Mouse (Mus musculus) hindbrain, embryonic 14.5 days (tissue): ENCODE results near the gene Mtfr2. TPM values are rescaled to one million over a fixed set of nuclear protein-coding genes. Genes with fewer than 3 reads are reported as not detected.

Experiments used
- ATAC-seq: fragments of 200-750 bp; cut with Nextera tagmentation; 2 replicates; pipeline ENCODE4 v1.8.0; 2017; ENCODE audit warnings: moderate number of reproducible peaks, mild to moderate bottlenecking, moderate TSS enrichment, moderate library complexity; ENCODE audit not compliant: low FRiP score
- DNase-seq: peaks from one replicate; pipeline ENCODE4 v3.0.0-alpha.2; 2015; ENCODE audit warnings: low spot score
- H3K27ac ChIP-seq: fragments of 300-500 bp; sonication (generic); 2 replicates; pipeline ENCODE4 v1.5.1; 2014; ENCODE audit warnings: mild to moderate bottlenecking, moderate library complexity
- H3K27me3 ChIP-seq: fragments of 300-500 bp; sonication (generic); 2 replicates; pipeline ENCODE4 v1.6.1; 2014; ENCODE audit warnings: mild to moderate bottlenecking, low read length, mixed read lengths; ENCODE audit not compliant: control insufficient read depth, insufficient read depth
- H3K36me3 ChIP-seq: fragments of 300-500 bp; sonication (generic); replicated peaks from 2 replicates; pipeline ENCODE4 v1.6.1; 2014; ENCODE audit not compliant: control insufficient read depth, insufficient read depth
- H3K4me1 ChIP-seq: fragments of 300-500 bp; sonication (generic); replicated peaks from 2 replicates; pipeline ENCODE4 v1.6.1; 2014; ENCODE audit warnings: antibody characterized with exemption, low read length, mixed read lengths; ENCODE audit not compliant: control insufficient read depth, insufficient read depth
- H3K4me2 ChIP-seq: fragments of 300-500 bp; sonication (generic); replicated peaks from 2 replicates; pipeline ENCODE4 v1.6.1; 2014; ENCODE audit warnings: mild to moderate bottlenecking, moderate library complexity
- H3K4me3 ChIP-seq: fragments of 300-500 bp; sonication (generic); replicated peaks from 2 replicates; pipeline ENCODE4 v1.5.1; 2014; ENCODE audit warnings: mild to moderate bottlenecking, low read length
- H3K9ac ChIP-seq: fragments of 300-500 bp; sonication (generic); 2 replicates; pipeline ENCODE4 v1.6.1; 2014
- H3K9me3 ChIP-seq: fragments of 300-500 bp; sonication (generic); 2 replicates; pipeline ENCODE4 v1.6.1; 2016; ENCODE audit warnings: low read length; ENCODE audit not compliant: control insufficient read depth
- WGBS: fragments of 180-500 bp; shearing (Covaris S2); extraction: QIAGEN DNeasy Blood & Tissue Kit; methylation state at CpG from one replicate; pipeline ENCODE4 v1.1.7; 2014; 5-methylcytosine and 5-hydroxymethylcytosine counted together
- polyA plus RNA-seq: library from polyadenylated mRNA; unstranded; fragments of >200 nt; fragmentation: Nextera tagmentation; extraction: Ambion mirVana; gene quantifications from 2 replicates; pipeline ENCODE4 v1.2.1, GENCODE M21; 2014

Mtfr2 gene
- polyA plus RNA-seq: 0.31 and 0.38 TPM in 2 replicates

- Histone ChIP-seq H3K9ac (0 out of 2 replicates have a peak within 1 kb of the TSS, but pooled peaks have one; percentile 43), H3K4me3 (peak within 1 kb of the TSS; percentile 38), H3K27ac (no peak within 1 kb of the TSS), H3K27me3 (no peaks in the 10 kb centered on the region), H3K36me3 (peaks cover 33% of the 10 kb centered on the region), H3K9me3 (no peaks in the 10 kb centered on the region), H3K4me2 (peak within 1 kb of the TSS; percentile 82), H3K4me1 (peaks cover 5% of the 10 kb centered on the region; the same call in 1 of the 2 replicates)
- WGBS: 1% methylated on average over 58 of the region's 58 CpGs
- DNase-seq (peak; percentile 96), ATAC-seq (peak; percentile 95)
Observed at GRCm38 (mm10) chr10:20347285-20348214, at the start of gene Mtfr2. Gene Mtfr2 (plus strand): TSS chr10:20347770.

GRCm38 (mm10) chr10:20298152-20298920 lies 49.2 kb upstream of the Mtfr2 start:
- ATAC-seq (no peak), DNase-seq (no peak)
- 54% methylated on average over 3 of the region's 3 CpGs for WGBS
- no peaks in the 10 kb centered on the region for H3K36me3 ChIP-seq
- H3K9me3 ChIP-seq: no peaks in the 10 kb centered on the region
- no peak overlapping the region for H3K9ac ChIP-seq
- H3K4me2 ChIP-seq: no peak overlapping the region
- no peak overlapping the region for H3K4me3 ChIP-seq
- H3K27ac ChIP-seq: no peak overlapping the region
- H3K4me1 ChIP-seq: no peaks in the 10 kb centered on the region
- no peaks in the 10 kb centered on the region for H3K27me3 ChIP-seq

GRCm38 (mm10) chr10:20299114-20299513 lies 48.5 kb upstream of the Mtfr2 start:
- no peak for DNase-seq
- whole genome bisulfite sequencing: 76% methylated on average over 5 of the region's 5 CpGs
- Histone ChIP-seq H3K27me3 (no peaks in the 10 kb centered on the region), H3K36me3 (no peaks in the 10 kb centered on the region), H3K27ac (no peak overlapping the region), H3K4me3 (no peak overlapping the region), H3K9me3 (no peaks in the 10 kb centered on the region), H3K9ac (no peak overlapping the region), H3K4me2 (no peak overlapping the region), H3K4me1 (no peaks in the 10 kb centered on the region)
- no peak for ATAC-seq

- 46% methylated on average over 11 of the region's 11 CpGs for WGBS
- DNase-seq: no peak
- ATAC-seq: no peak
Observed at GRCm38 (mm10) chr10:20310969-20311769, 36.4 kb upstream of the Mtfr2 start.

GRCm38 (mm10) chr10:20311918-20312735 lies 35.4 kb upstream of the Mtfr2 start, which contains the start of gene Bclaf1:
Gene Bclaf1 (plus strand): TSS chr10:20312469.
- Histone ChIP-seq H3K4me2 (peak within 1 kb of the TSS; percentile 69), H3K36me3 (0 out of 2 replicates have a peak, but pooled peaks cover 3% of the 10 kb centered on the region), H3K9ac (peak within 1 kb of the TSS; percentile 97), H3K27me3 (no peaks in the 10 kb centered on the region), H3K9me3 (no peaks in the 10 kb centered on the region), H3K4me1 (peaks cover 23% of the 10 kb centered on the region), H3K27ac (peak within 1 kb of the TSS; percentile 99), H3K4me3 (peak within 1 kb of the TSS; percentile 89)
- 0% methylated on average over 84 of the region's 84 CpGs for WGBS
- ATAC-seq: peak; percentile 99
- DNase-seq: peak; percentile 99

More at GRCm38 (mm10) chr10:20310969-20311769, 36.4 kb upstream of the Mtfr2 start:
- H3K27ac ChIP-seq: peak overlapping the region; percentile 99
- peak overlapping the region; percentile 89 for H3K4me3 ChIP-seq
- peaks cover 23% of the 10 kb centered on the region for H3K4me1 ChIP-seq
- H3K9me3 ChIP-seq: no peaks in the 10 kb centered on the region
- 0 out of 2 replicates have a peak, but pooled peaks cover 3% of the 10 kb centered on the region for H3K36me3 ChIP-seq
- peak overlapping the region; percentile 69 for H3K4me2 ChIP-seq
- H3K27me3 ChIP-seq: no peaks in the 10 kb centered on the region
- H3K9ac ChIP-seq: peak overlapping the region; percentile 89

- Histone ChIP-seq H3K27ac (peak overlapping the region; percentile 99), H3K9ac (peak overlapping the region; percentile 97), H3K36me3 (0 out of 2 replicates have a peak, but pooled peaks cover 3% of the 10 kb centered on the region), H3K9me3 (no peaks in the 10 kb centered on the region), H3K4me1 (peaks cover 23% of the 10 kb centered on the region), H3K27me3 (no peaks in the 10 kb centered on the region), H3K4me2 (peak overlapping the region; percentile 65), H3K4me3 (peak overlapping the region; percentile 89)
- under 1% methylated on average over 54 of the region's 54 CpGs for WGBS
- DNase-seq (peak; percentile 92), ATAC-seq (peak; percentile 78)
Observed at GRCm38 (mm10) chr10:20312736-20313301, 34.8 kb upstream of the Mtfr2 start.

- peak overlapping the region; percentile 97 for H3K9ac ChIP-seq
- peak overlapping the region; percentile 65 for H3K4me2 ChIP-seq
- H3K27ac ChIP-seq: peak overlapping the region; percentile 99; the same call in 1 of the 2 replicates
- peaks cover 23% of the 10 kb centered on the region for H3K4me1 ChIP-seq
- DNase-seq (no peak), ATAC-seq (no peak)
- H3K4me3 ChIP-seq: peak overlapping the region; percentile 89
- no peaks in the 10 kb centered on the region for H3K27me3 ChIP-seq
- no peaks in the 10 kb centered on the region for H3K9me3 ChIP-seq
- WGBS: 51% methylated on average over 13 of the region's 13 CpGs
- H3K36me3 ChIP-seq: peaks cover 6% of the 10 kb centered on the region
Observed at GRCm38 (mm10) chr10:20313447-20313846, 34.1 kb upstream of the Mtfr2 start.

GRCm38 (mm10) chr10:20313941-20314340 lies 33.6 kb upstream of the Mtfr2 start:
- H3K9ac ChIP-seq: 0 out of 2 replicates have a peak overlapping the region, but pooled peaks have one; percentile 97
- peaks cover 11% of the 10 kb centered on the region for H3K36me3 ChIP-seq
- no peak overlapping the region for H3K27ac ChIP-seq
- H3K4me1 ChIP-seq: peaks cover 23% of the 10 kb centered on the region
- no peak for ATAC-seq
- 89% methylated on average over 4 of the region's 4 CpGs for WGBS
- no peaks in the 10 kb centered on the region for H3K9me3 ChIP-seq
- H3K4me3 ChIP-seq: no peak overlapping the region; the same call in 1 of the 2 replicates
- DNase-seq: no peak
- no peaks in the 10 kb centered on the region for H3K27me3 ChIP-seq
- H3K4me2 ChIP-seq: peak overlapping the region; percentile 65
